Mouse (Mus musculus): ENCODE measurements at regions not wholly inside any gene's neighbourhood (a gene's known extent, or its start where the extent isn't known, plus 50 kb on each side); places are given as distances from the start of the nearest gene placed in this dataset.

DNA sequence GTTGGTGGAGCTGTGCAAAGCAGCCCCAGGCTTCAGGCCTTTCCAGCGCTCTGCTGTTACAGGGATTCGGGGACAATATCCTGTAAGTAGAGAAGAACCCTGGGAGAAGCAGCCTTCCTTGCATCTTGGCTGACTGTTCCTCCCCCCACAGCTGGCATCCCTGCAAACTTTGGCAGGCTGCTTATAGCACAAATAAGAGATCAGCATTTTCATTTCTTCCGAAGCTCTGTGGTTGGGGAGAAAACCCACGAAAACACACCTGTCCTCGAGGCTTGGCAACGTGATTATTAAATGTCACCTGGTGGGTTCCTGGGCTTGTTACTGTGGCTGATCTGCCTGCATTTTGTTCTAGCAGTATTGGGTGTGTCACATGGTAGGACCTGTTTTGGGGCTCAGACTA lies 86.5 kb upstream of the Eef2kmt start:
- no peak for ATAC-seq (replicated peaks; ENCODE audit: low FRiP score, low read depth)
- WGBS: 88% methylated on average over 6 of the region's 6 CpGs

DNA sequence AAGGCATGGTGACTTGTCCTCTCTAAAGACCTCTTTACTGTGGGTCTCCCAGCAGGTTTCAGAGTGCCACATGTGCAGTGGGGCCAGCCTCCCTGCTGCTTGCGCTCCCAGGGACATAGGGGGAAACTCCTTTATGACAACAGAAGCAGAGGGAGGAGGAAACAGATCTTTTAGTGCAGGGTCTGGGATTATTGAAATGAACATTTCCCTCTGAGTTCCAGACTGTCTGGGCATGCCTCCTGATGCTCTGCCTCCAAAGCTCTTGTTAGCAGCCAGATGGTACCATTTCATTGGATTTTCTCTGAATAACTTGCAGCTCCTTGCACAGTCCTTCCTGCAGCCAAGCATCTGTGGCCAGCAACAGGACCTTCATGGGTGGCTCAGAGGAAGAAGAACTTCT lies 60.5 kb upstream of the Eef2kmt start:
- Histone ChIP-seq H3K4me2 (ENCODE audit: low read length) (no peak overlapping the region), H3K27me3 (ENCODE audit: insufficient read depth, low read length) (no peaks in the 10 kb centered on the region), H3K36me3 (ENCODE audit: insufficient read depth, low read length) (no peaks in the 10 kb centered on the region), H3K27ac (no peak overlapping the region), H3K4me1 (replicated peaks; ENCODE audit: insufficient read depth, low read length) (no peaks in the 10 kb centered on the region), H3K9me3 (replicated peaks; ENCODE audit: low read length) (no peaks in the 10 kb centered on the region), H3K9ac (ENCODE audit: low read depth, low read length) (no peak overlapping the region), H3K4me3 (replicated peaks; ENCODE audit: low read depth, low read length) (no peak overlapping the region)
- TF ChIP-seq CTCF (IDR thresholded peaks at IDR 0.05; ENCODE audit: low read depth): no peak
- no peak for ATAC-seq (replicated peaks; ENCODE audit: low FRiP score, low read depth)
- 94% methylated on average over 1 of the region's 1 CpGs for WGBS
- DNase-seq (ENCODE audit: low spot score): no peak

More for the DNA sequence above, 86.5 kb upstream of the Eef2kmt start:
- Histone ChIP-seq H3K4me1 (replicated peaks; ENCODE audit: insufficient read depth, low read length) (no peaks in the 10 kb centered on the region), H3K4me2 (ENCODE audit: low read length) (no peak overlapping the region), H3K9me3 (replicated peaks; ENCODE audit: low read length) (no peaks in the 10 kb centered on the region), H3K36me3 (ENCODE audit: insufficient read depth, low read length) (no peaks in the 10 kb centered on the region), H3K27me3 (ENCODE audit: insufficient read depth, low read length) (no peaks in the 10 kb centered on the region), H3K9ac (ENCODE audit: low read depth, low read length) (no peak overlapping the region), H3K4me3 (replicated peaks; ENCODE audit: low read depth, low read length) (no peak overlapping the region), H3K27ac (no peak overlapping the region)
- TF ChIP-seq CTCF (IDR thresholded peaks at IDR 0.05; ENCODE audit: low read depth): no peak
- no peak for DNase-seq (ENCODE audit: low spot score)

DNA sequence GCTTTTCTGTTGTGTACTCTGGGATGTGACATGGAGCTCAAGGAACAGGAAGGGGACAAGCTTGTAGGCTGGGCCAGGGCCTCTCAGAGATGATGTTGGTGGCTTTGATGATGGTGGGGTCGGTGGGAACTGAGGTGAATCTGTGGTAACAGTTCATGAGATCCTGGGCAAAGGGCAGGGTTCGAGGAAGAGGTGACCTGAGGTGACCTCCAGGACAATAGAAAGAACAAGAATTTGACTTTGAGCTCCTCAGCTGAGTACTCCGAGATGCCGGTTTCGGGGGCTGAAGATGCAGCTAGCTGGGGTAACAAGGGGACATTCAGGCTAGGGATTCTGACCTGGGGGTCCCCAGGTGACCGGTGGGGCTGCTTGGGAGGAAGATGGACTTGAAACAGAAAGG lies 57.5 kb upstream of the Eef2kmt start:
- ATAC-seq (replicated peaks; ENCODE audit: low FRiP score, low read depth): no peak
- TF ChIP-seq CTCF (IDR thresholded peaks at IDR 0.05; ENCODE audit: low read depth): no peak
- Histone ChIP-seq H3K9me3 (replicated peaks; ENCODE audit: low read length) (no peaks in the 10 kb centered on the region), H3K4me2 (ENCODE audit: low read length) (no peak overlapping the region), H3K9ac (ENCODE audit: low read depth, low read length) (no peak overlapping the region), H3K4me1 (replicated peaks; ENCODE audit: insufficient read depth, low read length) (no peaks in the 10 kb centered on the region), H3K27me3 (ENCODE audit: insufficient read depth, low read length) (no peaks in the 10 kb centered on the region; the same call in 1 of the 2 replicates), H3K36me3 (ENCODE audit: insufficient read depth, low read length) (no peaks in the 10 kb centered on the region), H3K27ac (no peak overlapping the region), H3K4me3 (replicated peaks; ENCODE audit: low read depth, low read length) (no peak overlapping the region)
- DNase-seq (ENCODE audit: low spot score): no peak
- 82% methylated on average over 6 of the region's 6 CpGs for WGBS

DNA sequence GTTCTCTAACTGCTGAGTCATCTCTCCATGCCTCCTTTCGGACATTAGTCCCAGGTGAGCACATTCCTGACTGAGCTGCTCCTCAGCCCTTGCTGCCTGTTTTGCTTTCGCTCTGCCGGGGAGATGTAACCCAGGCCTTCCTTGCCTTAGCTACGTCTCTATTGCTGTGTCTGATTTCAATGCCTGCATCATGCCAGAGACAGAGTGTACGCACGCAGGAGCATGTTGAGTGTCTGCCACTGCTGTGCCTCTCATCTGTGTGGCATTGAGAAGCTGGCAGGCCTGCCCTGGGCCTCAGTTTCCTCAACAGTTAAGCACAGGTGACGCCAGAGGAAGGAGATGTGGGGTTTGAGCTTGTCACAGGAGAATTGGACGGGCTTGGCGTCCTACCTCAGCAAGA lies 55.7 kb upstream of the Eef2kmt start:
- ATAC-seq (replicated peaks; ENCODE audit: low FRiP score, low read depth) (no peak), DNase-seq (ENCODE audit: low spot score) (no peak)
- Histone ChIP-seq H3K9ac (ENCODE audit: low read depth, low read length) (no peak overlapping the region), H3K4me3 (replicated peaks; ENCODE audit: low read depth, low read length) (no peak overlapping the region), H3K27ac (no peak overlapping the region), H3K36me3 (ENCODE audit: insufficient read depth, low read length) (no peaks in the 10 kb centered on the region), H3K4me2 (ENCODE audit: low read length) (no peak overlapping the region), H3K27me3 (ENCODE audit: insufficient read depth, low read length) (peaks cover 9% of the 10 kb centered on the region; the same call in 1 of the 2 replicates), H3K4me1 (replicated peaks; ENCODE audit: insufficient read depth, low read length) (peaks cover 4% of the 10 kb centered on the region; the same call in 1 of the 2 replicates), H3K9me3 (replicated peaks; ENCODE audit: low read length) (no peaks in the 10 kb centered on the region)
- no peak for TF ChIP-seq CTCF (IDR thresholded peaks at IDR 0.05; ENCODE audit: low read depth)
- 86% methylated on average over 9 of the region's 9 CpGs for WGBS

DNA sequence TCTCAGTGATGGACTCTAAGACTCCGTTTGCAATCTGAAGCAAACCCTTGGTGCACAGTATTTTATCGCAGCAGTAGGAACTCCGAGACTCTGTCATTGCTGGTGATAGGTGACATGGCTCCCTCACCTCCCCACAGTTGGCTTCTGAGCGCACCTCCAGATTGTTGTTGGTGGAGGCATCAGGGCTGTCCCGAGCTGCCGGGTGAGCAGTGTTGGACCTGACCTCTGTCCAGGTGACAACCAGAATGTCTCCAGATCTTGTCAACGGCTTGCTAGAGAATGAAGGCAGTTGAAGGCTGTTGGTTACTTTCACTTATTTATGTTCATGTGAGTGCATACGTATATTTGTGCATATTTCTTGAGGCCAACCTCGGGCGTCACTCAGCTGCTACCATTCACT lies 55.0 kb upstream of the Eef2kmt start:
- no peak for TF ChIP-seq CTCF (IDR thresholded peaks at IDR 0.05; ENCODE audit: low read depth)
- no peaks in the 10 kb centered on the region for H3K9me3 ChIP-seq (replicated peaks; ENCODE audit: low read length)
- H3K36me3 ChIP-seq (ENCODE audit: insufficient read depth, low read length): no peaks in the 10 kb centered on the region
- no peak overlapping the region for H3K4me2 ChIP-seq (ENCODE audit: low read length)
- H3K27ac ChIP-seq: no peak overlapping the region
- no peak overlapping the region for H3K4me3 ChIP-seq (replicated peaks; ENCODE audit: low read depth, low read length)
- no peak for ATAC-seq (replicated peaks; ENCODE audit: low FRiP score, low read depth)
- DNase-seq (ENCODE audit: low spot score): no peak
- H3K9ac ChIP-seq (ENCODE audit: low read depth, low read length): no peak overlapping the region
- H3K27me3 ChIP-seq (ENCODE audit: insufficient read depth, low read length): peaks cover 9% of the 10 kb centered on the region; the same call in 1 of the 2 replicates
- H3K4me1 ChIP-seq (replicated peaks; ENCODE audit: insufficient read depth, low read length): peaks cover 4% of the 10 kb centered on the region; the same call in 1 of the 2 replicates
- 84% methylated on average over 10 of the region's 10 CpGs for WGBS

DNA sequence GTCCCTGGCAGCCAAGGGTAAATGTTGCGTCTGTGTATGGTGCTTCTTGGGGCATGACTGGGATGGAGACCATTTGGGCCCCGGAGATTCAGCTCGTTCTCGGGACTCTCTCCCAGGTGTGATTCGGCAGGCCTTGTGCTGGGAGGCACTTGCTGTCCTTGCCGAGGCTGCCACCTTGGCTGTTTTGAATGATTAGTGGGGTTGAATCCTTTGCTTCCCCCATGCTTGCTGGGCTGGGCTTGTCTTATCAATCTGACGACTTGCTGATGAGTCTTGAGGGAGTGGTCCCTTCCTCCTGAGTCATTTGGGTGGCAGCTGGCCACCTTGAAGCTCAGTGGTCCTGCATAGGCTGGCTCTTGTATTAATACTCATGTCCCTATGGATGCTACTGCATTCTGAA lies 52.0 kb upstream of the Eef2kmt start:
- Histone ChIP-seq H3K9ac (ENCODE audit: low read depth, low read length) (no peak overlapping the region), H3K4me2 (ENCODE audit: low read length) (no peak overlapping the region), H3K4me1 (replicated peaks; ENCODE audit: insufficient read depth, low read length) (peaks cover 4% of the 10 kb centered on the region; the same call in 1 of the 2 replicates), H3K9me3 (replicated peaks; ENCODE audit: low read length) (no peaks in the 10 kb centered on the region), H3K4me3 (replicated peaks; ENCODE audit: low read depth, low read length) (no peak overlapping the region), H3K27me3 (ENCODE audit: insufficient read depth, low read length) (peaks cover 9% of the 10 kb centered on the region; the same call in 1 of the 2 replicates), H3K36me3 (ENCODE audit: insufficient read depth, low read length) (no peaks in the 10 kb centered on the region), H3K27ac (no peak overlapping the region)
- DNase-seq (ENCODE audit: low spot score) (no peak), ATAC-seq (replicated peaks; ENCODE audit: low FRiP score, low read depth) (no peak)
- no peak for TF ChIP-seq CTCF (IDR thresholded peaks at IDR 0.05; ENCODE audit: low read depth)
- WGBS: 69% methylated on average over 7 of the region's 7 CpGs

DNA sequence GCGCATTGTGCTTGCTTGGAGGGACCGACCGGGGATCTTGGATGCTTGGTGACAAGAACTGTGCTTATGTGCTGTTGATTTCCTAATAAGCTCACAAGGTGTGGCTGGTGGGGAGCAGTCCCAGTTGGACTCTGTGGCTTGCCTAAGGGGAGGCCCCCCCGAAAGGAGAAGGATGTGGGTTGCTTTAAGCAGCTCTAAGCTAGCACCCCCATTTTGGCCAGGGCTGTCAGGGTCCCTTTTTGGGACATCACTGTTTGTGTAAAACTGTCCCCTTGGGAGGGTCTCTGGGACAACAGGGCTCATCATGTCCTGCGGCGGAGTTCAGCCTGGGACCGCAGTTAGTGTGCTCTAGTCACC lies 51.4 kb upstream of the Eef2kmt start:
- ATAC-seq (replicated peaks; ENCODE audit: low FRiP score, low read depth) (no peak), DNase-seq (ENCODE audit: low spot score) (no peak)
- Histone ChIP-seq H3K9ac (ENCODE audit: low read depth, low read length) (0 out of 2 replicates have a peak overlapping the region, but pooled peaks have one; percentile 19), H3K27me3 (ENCODE audit: insufficient read depth, low read length) (peaks cover 9% of the 10 kb centered on the region; the same call in 1 of the 2 replicates), H3K4me1 (replicated peaks; ENCODE audit: insufficient read depth, low read length) (peaks cover 4% of the 10 kb centered on the region; the same call in 1 of the 2 replicates), H3K36me3 (ENCODE audit: insufficient read depth, low read length) (no peaks in the 10 kb centered on the region), H3K9me3 (replicated peaks; ENCODE audit: low read length) (no peaks in the 10 kb centered on the region), H3K4me2 (ENCODE audit: low read length) (peak overlapping the region; percentile 61), H3K27ac (no peak overlapping the region), H3K4me3 (replicated peaks; ENCODE audit: low read depth, low read length) (peak overlapping the region; percentile 33)
- no peak for TF ChIP-seq CTCF (IDR thresholded peaks at IDR 0.05; ENCODE audit: low read depth)
- 71% methylated on average over 7 of the region's 7 CpGs for WGBS
